Mouse (Mus musculus) liver, embryonic 12.5 days (tissue): ENCODE measurements around the gene Ska2. TPM values are rescaled to one million over a fixed set of nuclear protein-coding genes. Genes with fewer than 3 reads are reported as not detected.

Experiments
- ATAC-seq: fragments of 200-750 bp; cut with Nextera tagmentation; 2 replicates; pipeline ENCODE4 v1.8.0; 2017; ENCODE audit warnings: moderate number of reproducible peaks, mild to moderate bottlenecking, moderate library complexity
- H3K27ac ChIP-seq: fragments of 300-500 bp; sonication (generic); 2 replicates; pipeline ENCODE4 v1.5.1; 2016; ENCODE audit warnings: mild to moderate bottlenecking
- H3K27me3 ChIP-seq: fragments of 300-500 bp; sonication (generic); replicated peaks from 2 replicates; pipeline ENCODE4 v1.6.1; 2016; ENCODE audit warnings: mild to moderate bottlenecking, moderate library complexity
- H3K36me3 ChIP-seq: fragments of 300-500 bp; sonication (generic); 2 replicates; pipeline ENCODE4 v1.6.1; 2016; ENCODE audit warnings: mild to moderate bottlenecking, moderate library complexity
- H3K4me1 ChIP-seq: fragments of 300-500 bp; sonication (generic); 2 replicates; pipeline ENCODE4 v1.6.1; 2016
- H3K4me2 ChIP-seq: fragments of 300-500 bp; sonication (generic); 2 replicates; pipeline ENCODE4 v1.6.1; 2016; ENCODE audit warnings: mild to moderate bottlenecking, moderate library complexity
- H3K4me3 ChIP-seq: fragments of 300-500 bp; sonication (generic); 2 replicates; pipeline ENCODE4 v1.5.1; 2016; ENCODE audit warnings: mild to moderate bottlenecking, moderate library complexity
- H3K9ac ChIP-seq: fragments of 300-500 bp; sonication (generic); 2 replicates; pipeline ENCODE4 v1.6.1; 2016; ENCODE audit warnings: mild to moderate bottlenecking, moderate library complexity
- H3K9me3 ChIP-seq: fragments of 300-500 bp; sonication (generic); replicated peaks from 2 replicates; pipeline ENCODE4 v1.6.1; 2016; ENCODE audit warnings: mild to moderate bottlenecking, moderate library complexity
- WGBS: fragments of 180-500 bp; shearing (Covaris S2); methylation state at CpG from one replicate; pipeline ENCODE4 v1.1.7; 2016; ENCODE audit not compliant: insufficient replicate concordance; 5-methylcytosine and 5-hydroxymethylcytosine counted together
- polyA plus RNA-seq: library from polyadenylated mRNA; unstranded; fragments of >200 nt; fragmentation: Nextera tagmentation; extraction: Ambion mirVana; gene quantifications from 2 replicates; pipeline ENCODE4 v1.2.1, GENCODE M21; 2016

The Ska2 gene
- polyA plus RNA-seq = 32.6 and 35.9 TPM in 2 replicates

DNA sequence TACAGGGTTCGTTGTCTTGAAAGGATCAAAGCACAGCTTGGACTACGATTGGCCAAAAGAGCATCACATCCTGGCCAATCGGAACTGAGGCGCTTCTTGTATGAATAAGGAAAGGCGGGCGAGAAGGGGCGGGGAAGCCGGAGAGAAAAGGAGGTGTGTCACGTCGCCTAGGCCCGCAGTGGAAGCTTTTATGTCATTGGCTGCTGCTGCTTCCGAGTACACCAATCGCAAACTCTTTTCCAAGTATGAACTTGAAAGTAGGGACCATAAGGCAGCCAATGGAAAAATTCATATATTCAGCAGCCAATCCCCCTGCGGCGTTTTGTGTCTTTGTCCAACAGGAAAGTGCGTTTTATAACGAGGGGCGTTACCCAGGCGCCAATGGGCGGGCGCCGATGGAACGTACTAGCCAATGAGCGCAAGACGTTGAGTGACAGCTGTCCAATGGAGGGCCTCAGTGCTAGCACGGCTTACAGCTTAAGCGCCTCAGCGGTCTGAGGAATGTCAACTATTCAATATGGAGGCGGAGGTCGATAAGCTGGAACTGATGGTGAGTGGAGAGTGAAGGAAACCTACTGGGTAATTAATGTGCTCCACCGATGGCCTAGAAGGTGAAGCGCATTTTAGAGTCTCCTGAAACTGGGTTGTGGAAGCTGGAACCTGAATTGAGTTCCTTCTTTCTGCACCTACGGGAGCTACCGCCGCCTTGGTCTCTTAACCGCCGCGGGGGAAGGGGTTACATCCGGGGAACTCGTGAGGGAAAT, at the start of gene Ska2:
TSS of gene Ska2 (plus strand) at position 480 of the 764 bp plus-strand sequence.
- Histone ChIP-seq H3K4me3 (peak within 1 kb of the TSS; percentile 91), H3K27me3 (no peaks in the 10 kb centered on the region), H3K4me1 (peaks cover 28% of the 10 kb centered on the region), H3K9me3 (no peaks in the 10 kb centered on the region), H3K27ac (peak within 1 kb of the TSS; percentile 91), H3K36me3 (peaks cover 55% of the 10 kb centered on the region), H3K9ac (peak within 1 kb of the TSS; percentile 96), H3K4me2 (peak within 1 kb of the TSS; percentile 72)
- ATAC-seq = peak; percentile 97
- under 1% methylated on average over 40 of the region's 40 CpGs for WGBS

GRCm38 (mm10) chr11:87060410-87060809, 48.6 kb upstream of the Ska2 start:
- no peaks in the 10 kb centered on the region for H3K9me3 ChIP-seq
- H3K36me3 ChIP-seq = no peaks in the 10 kb centered on the region
- 89% methylated on average over 2 of the region's 2 CpGs for WGBS
- H3K4me3 ChIP-seq = no peak overlapping the region
- H3K9ac ChIP-seq = no peak overlapping the region
- H3K27ac ChIP-seq = no peak overlapping the region
- peaks cover 36% of the 10 kb centered on the region for H3K4me1 ChIP-seq
- H3K27me3 ChIP-seq = 0 out of 2 replicates have a peak, but pooled peaks cover 3% of the 10 kb centered on the region
- ATAC-seq = no peak
- no peak overlapping the region for H3K4me2 ChIP-seq

- no peak for ATAC-seq
- Histone ChIP-seq H3K4me3 (no peak overlapping the region), H3K4me2 (no peak overlapping the region), H3K36me3 (no peaks in the 10 kb centered on the region), H3K27me3 (0 out of 2 replicates have a peak, but pooled peaks cover 3% of the 10 kb centered on the region), H3K9me3 (no peaks in the 10 kb centered on the region), H3K27ac (no peak overlapping the region), H3K9ac (no peak overlapping the region), H3K4me1 (peaks cover 22% of the 10 kb centered on the region)
- 46% methylated on average over 3 of the region's 3 CpGs for WGBS
Observed at GRCm38 (mm10) chr11:87062087-87062486, 46.9 kb upstream of the Ska2 start.

DNA sequence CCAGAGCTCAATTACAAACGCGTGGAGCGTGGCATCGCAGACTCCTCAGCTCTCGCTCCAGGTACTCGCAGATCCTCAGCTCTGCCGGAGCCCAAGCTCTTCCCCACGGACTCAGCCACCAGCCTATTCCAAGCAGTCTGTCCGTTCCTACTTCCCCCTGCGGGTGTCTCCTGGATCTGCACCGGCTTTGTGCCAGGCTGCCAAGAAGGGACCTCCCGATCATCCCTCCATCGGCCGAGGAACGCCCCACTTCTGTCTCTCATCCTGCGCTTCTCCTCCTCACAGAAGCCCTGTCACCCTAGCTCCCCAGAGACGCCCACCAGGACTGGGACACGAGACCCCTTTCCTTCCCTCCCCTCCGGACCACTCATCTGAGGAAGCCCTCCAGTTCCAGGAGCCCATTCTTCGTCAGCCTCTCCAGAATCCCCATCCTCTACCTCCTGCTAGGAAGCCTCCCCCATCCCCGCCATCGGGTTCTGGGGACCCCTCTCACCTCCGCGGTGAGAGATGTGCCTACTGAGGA, 35.6 kb upstream of the Ska2 start:
- H3K9ac ChIP-seq = peak overlapping the region; percentile 82
- peaks cover 25% of the 10 kb centered on the region for H3K36me3 ChIP-seq
- H3K27ac ChIP-seq = peak overlapping the region; percentile 54; the same call in 1 of the 2 replicates
- H3K4me2 ChIP-seq = peak overlapping the region; percentile 100
- peak overlapping the region; percentile 76 for H3K4me3 ChIP-seq
- 2% methylated on average over 24 of the region's 24 CpGs for WGBS
- no peaks in the 10 kb centered on the region for H3K27me3 ChIP-seq
- H3K4me1 ChIP-seq = peaks cover 18% of the 10 kb centered on the region
- H3K9me3 ChIP-seq = no peaks in the 10 kb centered on the region
- ATAC-seq = peak; percentile 62

DNA sequence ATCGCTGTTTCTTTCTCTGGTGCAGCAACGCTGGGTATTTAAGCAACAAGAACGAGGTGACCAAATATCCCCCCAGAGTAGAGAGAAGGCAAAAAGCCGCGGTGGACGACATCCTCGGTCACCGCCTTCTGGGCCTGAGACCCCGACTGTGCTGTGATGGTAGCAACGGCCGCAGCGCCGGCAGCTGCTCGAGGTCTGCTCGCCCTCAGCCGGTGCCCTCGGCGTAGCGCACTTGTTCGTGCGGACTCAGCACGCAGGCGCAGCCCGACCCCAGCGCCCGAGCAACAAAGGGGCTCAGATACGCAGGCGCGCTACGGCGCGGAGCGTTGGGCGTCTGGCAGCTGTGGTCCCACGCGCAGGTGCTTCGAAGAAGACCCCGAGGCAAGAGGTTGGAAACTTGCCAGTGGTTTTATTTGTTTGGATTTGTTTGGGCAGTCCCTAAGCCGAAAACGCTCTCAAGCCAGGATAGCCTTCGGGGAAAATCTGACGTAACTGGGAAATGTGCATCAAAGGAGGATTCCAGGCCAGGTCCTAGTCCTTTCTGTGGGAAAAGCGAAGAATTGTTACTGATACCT, 35.1 kb upstream of the Ska2 start, which contains the start of gene Gdpd1:
TSS of gene Gdpd1 (minus strand) at position 197 of the 575 bp plus-strand sequence.
- Histone ChIP-seq H3K4me3 (peak within 1 kb of the TSS; percentile 76), H3K9ac (peak within 1 kb of the TSS; percentile 82), H3K27ac (peak within 1 kb of the TSS; percentile 54; the same call in 1 of the 2 replicates), H3K36me3 (peaks cover 31% of the 10 kb centered on the region), H3K4me2 (peak within 1 kb of the TSS; percentile 100), H3K9me3 (no peaks in the 10 kb centered on the region), H3K27me3 (no peaks in the 10 kb centered on the region), H3K4me1 (peaks cover 18% of the 10 kb centered on the region)
- ATAC-seq = peak; percentile 94
- 2% methylated on average over 43 of the region's 43 CpGs for WGBS

DNA sequence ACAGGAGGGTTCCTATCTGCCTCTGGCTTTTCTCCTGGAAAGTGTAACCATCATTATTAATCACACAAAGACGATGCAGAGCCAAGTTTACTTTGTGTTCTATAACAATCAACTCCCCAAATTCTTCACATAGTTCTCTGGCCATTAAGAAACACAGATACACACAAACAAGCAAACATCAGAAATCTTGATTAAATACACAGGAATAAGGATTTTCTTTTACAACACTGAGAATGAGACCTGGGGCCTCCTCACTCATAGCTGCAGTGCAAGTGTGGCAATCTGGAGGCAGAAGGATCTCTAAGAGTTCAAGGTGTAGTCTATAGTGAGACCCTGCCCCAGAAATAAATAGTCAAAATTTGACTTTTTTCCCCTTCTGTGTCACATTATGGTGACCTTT, 25.3 kb upstream of the Ska2 start:
- Histone ChIP-seq H3K36me3 (peaks cover 65% of the 10 kb centered on the region), H3K4me2 (peak overlapping the region; percentile 5; the same call in 1 of the 2 replicates), H3K4me1 (peaks cover 42% of the 10 kb centered on the region), H3K4me3 (no peak overlapping the region), H3K27ac (no peak overlapping the region), H3K9me3 (no peaks in the 10 kb centered on the region), H3K9ac (no peak overlapping the region), H3K27me3 (no peaks in the 10 kb centered on the region)
- 64% methylated on average over 1 of the region's 1 CpGs for WGBS
- no peak for ATAC-seq

GRCm38 (mm10) chr11:87085461-87085860, 23.6 kb upstream of the Ska2 start:
- ATAC-seq = no peak
- no peaks in the 10 kb centered on the region for H3K27me3 ChIP-seq
- H3K4me2 ChIP-seq = peak overlapping the region; percentile 81
- no peak overlapping the region for H3K27ac ChIP-seq
- H3K4me3 ChIP-seq = peak overlapping the region; percentile 86
- H3K36me3 ChIP-seq = peaks cover 59% of the 10 kb centered on the region
- H3K4me1 ChIP-seq = peaks cover 38% of the 10 kb centered on the region
- WGBS = 77% methylated on average over 13 of the region's 13 CpGs
- peak overlapping the region; percentile 88 for H3K9ac ChIP-seq
- H3K9me3 ChIP-seq = no peaks in the 10 kb centered on the region

GRCm38 (mm10) chr11:87086290-87086984, 22.6 kb upstream of the Ska2 start, which contains the start of gene Smg8:
Gene Smg8 (minus strand): TSS chr11:87086774.
- peak; percentile 89 for ATAC-seq
- Histone ChIP-seq H3K4me1 (peaks cover 38% of the 10 kb centered on the region), H3K9me3 (no peaks in the 10 kb centered on the region), H3K36me3 (peaks cover 59% of the 10 kb centered on the region), H3K27me3 (no peaks in the 10 kb centered on the region), H3K4me2 (peak within 1 kb of the TSS; percentile 81), H3K9ac (peak within 1 kb of the TSS; percentile 88), H3K4me3 (peak within 1 kb of the TSS; percentile 86), H3K27ac (peak within 1 kb of the TSS; percentile 75)
- under 1% methylated on average over 43 of the region's 43 CpGs for WGBS

DNA sequence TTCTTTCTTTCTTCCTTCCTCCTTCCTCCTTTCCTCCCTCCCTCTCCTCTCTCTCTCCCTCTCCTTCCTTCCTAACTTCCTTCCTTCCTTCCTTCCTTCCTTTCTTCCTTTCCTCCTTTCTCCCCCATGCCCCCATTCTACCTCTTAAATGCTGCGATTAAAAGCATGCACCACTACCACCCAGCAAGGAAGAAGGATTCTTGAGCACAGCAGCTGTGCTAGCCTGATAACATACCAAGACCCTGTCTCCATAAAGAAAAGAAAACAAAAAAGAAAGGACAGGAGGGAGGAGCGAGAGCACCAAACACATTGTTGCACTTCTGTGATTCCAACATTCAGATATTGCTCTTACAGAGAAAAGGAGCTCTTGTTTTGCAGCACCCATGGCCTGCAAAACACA, 21.9 kb upstream of the Ska2 start:
- WGBS = 21% methylated on average over 2 of the region's 2 CpGs
- Histone ChIP-seq H3K27me3 (no peaks in the 10 kb centered on the region), H3K4me2 (peak overlapping the region; percentile 81), H3K36me3 (peaks cover 59% of the 10 kb centered on the region), H3K4me1 (peaks cover 38% of the 10 kb centered on the region), H3K4me3 (peak overlapping the region; percentile 86), H3K9ac (peak overlapping the region; percentile 88), H3K9me3 (no peaks in the 10 kb centered on the region), H3K27ac (peak overlapping the region; percentile 75)
- peak; percentile 52; the same call in 1 of the 2 replicates for ATAC-seq

DNA sequence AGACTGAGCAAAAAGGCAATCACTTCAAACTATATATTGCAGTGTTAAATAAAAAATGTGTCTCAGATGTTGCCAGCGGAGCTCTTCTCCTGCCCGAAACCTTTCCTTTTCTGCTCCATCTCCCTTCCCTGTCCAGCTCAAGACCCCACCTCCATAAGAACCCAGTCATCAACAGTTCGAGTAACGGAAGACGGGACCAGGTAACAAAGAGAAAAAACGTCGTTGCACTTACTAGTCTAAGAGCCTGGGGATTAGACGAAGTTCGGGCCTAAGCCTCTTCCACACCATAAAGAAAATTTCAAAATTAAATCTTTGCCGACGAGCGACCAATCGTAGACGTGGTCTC, 652 bp upstream of the Ska2 start, which contains the start of gene Prr11:
TSS of gene Prr11 (minus strand) at position 300 of the 346 bp plus-strand sequence.
- H3K4me1 ChIP-seq = peaks cover 28% of the 10 kb centered on the region
- peaks cover 55% of the 10 kb centered on the region for H3K36me3 ChIP-seq
- H3K4me2 ChIP-seq = peak within 1 kb of the TSS; percentile 72
- no peaks in the 10 kb centered on the region for H3K9me3 ChIP-seq
- no peak for ATAC-seq
- H3K9ac ChIP-seq = peak within 1 kb of the TSS; percentile 96
- no peaks in the 10 kb centered on the region for H3K27me3 ChIP-seq
- WGBS = under 1% methylated on average over 14 of the region's 14 CpGs
- peak within 1 kb of the TSS; percentile 91 for H3K4me3 ChIP-seq
- peak within 1 kb of the TSS; percentile 91 for H3K27ac ChIP-seq

- WGBS = under 1% methylated on average over 42 of the region's 42 CpGs
- no peak for ATAC-seq
Observed at GRCm38 (mm10) chr11:87109519-87110171, 611 bp downstream of the Ska2 start.

More at GRCm38 (mm10) chr11:87109519-87110171, 611 bp downstream of the Ska2 start:
- peaks cover 55% of the 10 kb centered on the region for H3K36me3 ChIP-seq
- H3K4me1 ChIP-seq = peaks cover 28% of the 10 kb centered on the region
- H3K9ac ChIP-seq = peak overlapping the region; percentile 96
- peak overlapping the region; percentile 72 for H3K4me2 ChIP-seq
- H3K9me3 ChIP-seq = no peaks in the 10 kb centered on the region
- peak overlapping the region; percentile 91 for H3K27ac ChIP-seq
- peak overlapping the region; percentile 91 for H3K4me3 ChIP-seq
- no peaks in the 10 kb centered on the region for H3K27me3 ChIP-seq
